Mouse (Mus musculus) midbrain, postnatal 0 days (tissue): ENCODE measurements around the gene Kansl1. TPM values are rescaled to one million over a fixed set of nuclear protein-coding genes. Genes with fewer than 3 reads are reported as not detected.

Source experiments
- ATAC-seq: fragments of 200-750 bp; cut with Nextera tagmentation; 2 replicates; pipeline ENCODE4 v1.8.0; 2017; ENCODE audit warnings: moderate number of reproducible peaks, mild to moderate bottlenecking, moderate TSS enrichment, moderate library complexity; ENCODE audit not compliant: low FRiP score
- DNase-seq: peaks from one replicate; pipeline ENCODE4 v3.0.0-alpha.2; 2015; ENCODE audit warnings: low spot score
- H3K27ac ChIP-seq: fragments of 300-500 bp; sonication (generic); 2 replicates; pipeline ENCODE4 v1.5.1; 2014; ENCODE audit warnings: low read depth, mild to moderate bottlenecking, low read length, mixed read lengths
- H3K27me3 ChIP-seq: fragments of 300-500 bp; sonication (generic); 2 replicates; pipeline ENCODE4 v1.6.1; 2014; ENCODE audit warnings: low read length, control low read depth, mixed read lengths; ENCODE audit not compliant: insufficient read depth
- H3K36me3 ChIP-seq: fragments of 300-500 bp; sonication (generic); 2 replicates; pipeline ENCODE4 v1.6.1; 2014; ENCODE audit warnings: low read length, control low read depth, mixed read lengths; ENCODE audit not compliant: insufficient read depth
- H3K4me1 ChIP-seq: fragments of 300-500 bp; sonication (generic); 2 replicates; pipeline ENCODE4 v1.6.1; 2014; ENCODE audit warnings: mild to moderate bottlenecking, control low read depth, antibody characterized with exemption, low read length, mixed read lengths; ENCODE audit not compliant: insufficient read depth
- H3K4me2 ChIP-seq: fragments of 300-500 bp; sonication (generic); 2 replicates; pipeline ENCODE4 v1.6.1; 2014; ENCODE audit warnings: low read depth, mild to moderate bottlenecking, low read length, mixed read lengths; ENCODE audit not compliant: poor library complexity, severe bottlenecking
- H3K4me3 ChIP-seq: fragments of 300-500 bp; sonication (generic); 2 replicates; pipeline ENCODE4 v1.5.1; 2014; ENCODE audit warnings: low read depth, mild to moderate bottlenecking, low read length, moderate library complexity
- H3K9ac ChIP-seq: fragments of 300-500 bp; sonication (generic); replicated peaks from 2 replicates; pipeline ENCODE4 v1.6.1; 2014; ENCODE audit warnings: mild to moderate bottlenecking, low read length, moderate library complexity, mixed read lengths; ENCODE audit not compliant: poor library complexity, severe bottlenecking
- H3K9me3 ChIP-seq: fragments of 300-500 bp; sonication (generic); 2 replicates; pipeline ENCODE4 v1.6.1; 2016; ENCODE audit warnings: low read length, control low read depth
- CTCF ChIP-seq: IDR thresholded peaks from 2 replicates; pipeline ENCODE4 v1.5.1; 2016; ENCODE audit warnings: antibody characterized with exemption, mild to moderate bottlenecking
- WGBS: fragments of 180-500 bp; shearing (Covaris S2); extraction: QIAGEN DNeasy Blood & Tissue Kit; methylation state at CpG from one replicate; pipeline ENCODE4 v1.1.7; 2014; 5-methylcytosine and 5-hydroxymethylcytosine counted together
- polyA plus RNA-seq: library from polyadenylated mRNA; unstranded; fragments of >200 nt; fragmentation: Nextera tagmentation; extraction: Ambion mirVana; gene quantifications from 2 replicates; pipeline ENCODE4 v1.2.1, GENCODE M21; 2015
- total RNA-seq: library from RNA; depleted of rRNA; stranded (reverse); fragments of >200 nt; gene quantifications from 2 replicates; pipeline ENCODE4 v1.2.3, GENCODE M21; 2014

Gene Kansl1
- total and polyA plus RNA-seq, 2 experiments from 2014 or later: 22.0 to 82.3 TPM

- DNase-seq (no peak), ATAC-seq (0 out of 2 replicates have a peak, but pooled peaks have one; percentile 22)
- H3K27me3 ChIP-seq: no peaks in the 10 kb centered on the region
- H3K9ac ChIP-seq: no peak overlapping the region
- no peak overlapping the region for H3K4me2 ChIP-seq
- H3K4me1 ChIP-seq: no peaks in the 10 kb centered on the region
- no peak for TF ChIP-seq CTCF
- peaks cover 42% of the 10 kb centered on the region for H3K36me3 ChIP-seq
- H3K9me3 ChIP-seq: no peaks in the 10 kb centered on the region
- H3K4me3 ChIP-seq: no peak overlapping the region
- 85% methylated on average over 13 of the region's 13 CpGs for WGBS
- H3K27ac ChIP-seq: no peak overlapping the region
These were observed 133.7 kb downstream of the Kansl1 start for GRCm38 (mm10) chr11:104334946-104335345.

GRCm38 (mm10) chr11:104334115-104334514 lies 134.5 kb downstream of the Kansl1 start:
- H3K27ac ChIP-seq: 0 out of 2 replicates have a peak overlapping the region, but pooled peaks have one; percentile 12
- no peak overlapping the region for H3K4me2 ChIP-seq
- WGBS: 75% methylated on average over 5 of the region's 5 CpGs
- TF ChIP-seq CTCF: no peak
- ATAC-seq (no peak), DNase-seq (no peak)
- H3K9ac ChIP-seq: no peak overlapping the region
- H3K9me3 ChIP-seq: no peaks in the 10 kb centered on the region
- H3K27me3 ChIP-seq: no peaks in the 10 kb centered on the region
- H3K4me1 ChIP-seq: no peaks in the 10 kb centered on the region
- H3K36me3 ChIP-seq: peaks cover 45% of the 10 kb centered on the region
- H3K4me3 ChIP-seq: no peak overlapping the region

- Histone ChIP-seq H3K4me2 (no peak overlapping the region), H3K4me1 (no peaks in the 10 kb centered on the region), H3K27ac (peak overlapping the region; percentile 13; the same call in 1 of the 2 replicates), H3K27me3 (no peaks in the 10 kb centered on the region), H3K9ac (no peak overlapping the region), H3K36me3 (peaks cover 48% of the 10 kb centered on the region), H3K9me3 (no peaks in the 10 kb centered on the region), H3K4me3 (no peak overlapping the region)
- ATAC-seq (no peak), DNase-seq (no peak)
- TF ChIP-seq CTCF: no peak
- WGBS: 71% methylated on average over 5 of the region's 5 CpGs
These were observed 136.6 kb downstream of the Kansl1 start for GRCm38 (mm10) chr11:104332105-104332504.

- Histone ChIP-seq H3K27me3 (no peaks in the 10 kb centered on the region), H3K4me2 (no peak overlapping the region), H3K27ac (0 out of 2 replicates have a peak overlapping the region, but pooled peaks have one; percentile 43), H3K9me3 (no peaks in the 10 kb centered on the region), H3K36me3 (peaks cover 44% of the 10 kb centered on the region), H3K9ac (no peak overlapping the region), H3K4me1 (no peaks in the 10 kb centered on the region), H3K4me3 (no peak overlapping the region)
- 84% methylated on average over 3 of the region's 3 CpGs for WGBS
- no peak for DNase-seq
- no peak for ATAC-seq
- TF ChIP-seq CTCF: no peak
These were observed 137.5 kb downstream of the Kansl1 start for GRCm38 (mm10) chr11:104331208-104331607.

GRCm38 (mm10) chr11:104330151-104330550 lies 138.5 kb downstream of the Kansl1 start:
- Histone ChIP-seq H3K9ac (no peak overlapping the region), H3K9me3 (no peaks in the 10 kb centered on the region), H3K4me3 (no peak overlapping the region), H3K27me3 (no peaks in the 10 kb centered on the region), H3K27ac (0 out of 2 replicates have a peak overlapping the region, but pooled peaks have one; percentile 32), H3K4me2 (no peak overlapping the region), H3K4me1 (no peaks in the 10 kb centered on the region), H3K36me3 (peaks cover 35% of the 10 kb centered on the region)
- ATAC-seq: no peak
- no peak for DNase-seq
- 80% methylated on average over 4 of the region's 4 CpGs for WGBS
- 0 out of 2 replicates have a peak, but pooled peaks have one; percentile 3 for TF ChIP-seq CTCF

GRCm38 (mm10) chr11:104329185-104329926 lies 139.3 kb downstream of the Kansl1 start:
- no peak for TF ChIP-seq CTCF
- no peak overlapping the region for H3K27ac ChIP-seq
- H3K4me1 ChIP-seq: no peaks in the 10 kb centered on the region
- WGBS: 85% methylated on average over 11 of the region's 11 CpGs
- no peak overlapping the region for H3K4me3 ChIP-seq
- H3K9me3 ChIP-seq: no peaks in the 10 kb centered on the region
- H3K4me2 ChIP-seq: no peak overlapping the region
- H3K27me3 ChIP-seq: no peaks in the 10 kb centered on the region
- DNase-seq: no peak
- H3K36me3 ChIP-seq: peaks cover 28% of the 10 kb centered on the region
- 0 out of 2 replicates have a peak, but pooled peaks have one; percentile 20 for ATAC-seq
- no peak overlapping the region for H3K9ac ChIP-seq
